Mouse (Mus musculus): ENCODE data around the gene Pla2g15. TPM values are rescaled to one million over a fixed set of nuclear protein-coding genes. Genes with fewer than 3 reads are reported as not detected.

Pla2g15 gene
- polyA plus RNA-seq, 1 experiment = 18.0 TPM

- Histone ChIP-seq H3K36me3 (ENCODE audit: control insufficient read depth, insufficient read depth, low read length, poor library complexity, severe bottlenecking) (no peaks in the 10 kb centered on the region; the same call in 1 of the 2 replicates), H3K4me1 (ENCODE audit: control insufficient read depth, insufficient read depth, low read length) (no peaks in the 10 kb centered on the region), H3K27me3 (ENCODE audit: control insufficient read depth, insufficient read depth, low read length, poor library complexity, severe bottlenecking) (no peaks in the 10 kb centered on the region), H3K27ac (ENCODE audit: insufficient read depth, low read length) (no peak overlapping the region), H3K9me3 (replicated peaks; ENCODE audit: control insufficient read depth, insufficient read depth, low read length, poor library complexity, severe bottlenecking) (no peaks in the 10 kb centered on the region), H3K4me3 (ENCODE audit: low read depth, low read length) (peak overlapping the region; percentile 81), H3K9ac (ENCODE audit: low read depth, poor library complexity, severe bottlenecking) (peak overlapping the region; percentile 59)
- TF ChIP-seq POLR2A (IDR thresholded peaks at IDR 0.05; ENCODE audit: insufficient read depth, low read length) (no peak), EP300 (IDR thresholded peaks at IDR 0.05; ENCODE audit: insufficient read depth, low read depth, low read length) (no peak), CTCF (IDR thresholded peaks at IDR 0.05; ENCODE audit: low read depth, low read length) (no peak)
These were observed 428 bp downstream of the Pla2g15 start for GRCm38 (mm10) chr8:106150653-106151000.

- Histone ChIP-seq H3K4me3 (ENCODE audit: low read depth, low read length) (peak overlapping the region; percentile 81), H3K36me3 (ENCODE audit: control insufficient read depth, insufficient read depth, low read length, poor library complexity, severe bottlenecking) (no peaks in the 10 kb centered on the region; the same call in 1 of the 2 replicates), H3K9ac (ENCODE audit: low read depth, poor library complexity, severe bottlenecking) (peak overlapping the region; percentile 59), H3K27me3 (ENCODE audit: control insufficient read depth, insufficient read depth, low read length, poor library complexity, severe bottlenecking) (no peaks in the 10 kb centered on the region), H3K27ac (ENCODE audit: insufficient read depth, low read length) (no peak overlapping the region), H3K9me3 (replicated peaks; ENCODE audit: control insufficient read depth, insufficient read depth, low read length, poor library complexity, severe bottlenecking) (no peaks in the 10 kb centered on the region), H3K4me1 (ENCODE audit: control insufficient read depth, insufficient read depth, low read length) (no peaks in the 10 kb centered on the region)
- TF ChIP-seq POLR2A (IDR thresholded peaks at IDR 0.05; ENCODE audit: insufficient read depth, low read length) (no peak), CTCF (IDR thresholded peaks at IDR 0.05; ENCODE audit: low read depth, low read length) (no peak), EP300 (IDR thresholded peaks at IDR 0.05; ENCODE audit: insufficient read depth, low read depth, low read length) (no peak)
These were observed 842 bp downstream of the Pla2g15 start for GRCm38 (mm10) chr8:106151041-106151440.

- Histone ChIP-seq H3K9me3 (replicated peaks; ENCODE audit: control insufficient read depth, insufficient read depth, low read length, poor library complexity, severe bottlenecking) (no peaks in the 10 kb centered on the region), H3K4me1 (ENCODE audit: control insufficient read depth, insufficient read depth, low read length) (no peaks in the 10 kb centered on the region), H3K27me3 (ENCODE audit: control insufficient read depth, insufficient read depth, low read length, poor library complexity, severe bottlenecking) (no peaks in the 10 kb centered on the region), H3K36me3 (ENCODE audit: control insufficient read depth, insufficient read depth, low read length, poor library complexity, severe bottlenecking) (no peaks in the 10 kb centered on the region; the same call in 1 of the 2 replicates), H3K27ac (ENCODE audit: insufficient read depth, low read length) (no peak overlapping the region), H3K9ac (ENCODE audit: low read depth, poor library complexity, severe bottlenecking) (no peak overlapping the region), H3K4me3 (ENCODE audit: low read depth, low read length) (no peak overlapping the region)
- no peak for TF ChIP-seq CTCF (IDR thresholded peaks at IDR 0.05; ENCODE audit: low read depth, low read length)
- TF ChIP-seq EP300 (IDR thresholded peaks at IDR 0.05; ENCODE audit: insufficient read depth, low read depth, low read length) = no peak
- TF ChIP-seq POLR2A (IDR thresholded peaks at IDR 0.05; ENCODE audit: insufficient read depth, low read length) = no peak
These were observed 2.7 kb downstream of the Pla2g15 start for GRCm38 (mm10) chr8:106152876-106153275.

- no peak for TF ChIP-seq CTCF (IDR thresholded peaks at IDR 0.05; ENCODE audit: low read depth, low read length)
- no peak for TF ChIP-seq EP300 (IDR thresholded peaks at IDR 0.05; ENCODE audit: insufficient read depth, low read depth, low read length)
- no peak for TF ChIP-seq POLR2A (IDR thresholded peaks at IDR 0.05; ENCODE audit: insufficient read depth, low read length)
- H3K4me1 ChIP-seq (ENCODE audit: control insufficient read depth, insufficient read depth, low read length) = no peaks in the 10 kb centered on the region
- H3K27ac ChIP-seq (ENCODE audit: insufficient read depth, low read length) = no peak overlapping the region
- H3K9ac ChIP-seq (ENCODE audit: low read depth, poor library complexity, severe bottlenecking) = no peak overlapping the region
- no peaks in the 10 kb centered on the region for H3K9me3 ChIP-seq (replicated peaks; ENCODE audit: control insufficient read depth, insufficient read depth, low read length, poor library complexity, severe bottlenecking)
- no peaks in the 10 kb centered on the region for H3K27me3 ChIP-seq (ENCODE audit: control insufficient read depth, insufficient read depth, low read length, poor library complexity, severe bottlenecking)
- H3K36me3 ChIP-seq (ENCODE audit: control insufficient read depth, insufficient read depth, low read length, poor library complexity, severe bottlenecking) = no peaks in the 10 kb centered on the region; the same call in 1 of the 2 replicates
- no peak overlapping the region for H3K4me3 ChIP-seq (ENCODE audit: low read depth, low read length)
These were observed 7.2 kb downstream of the Pla2g15 start for GRCm38 (mm10) chr8:106157419-106157818.

GRCm38 (mm10) chr8:106158381-106158780 lies 8.2 kb downstream of the Pla2g15 start:
- Histone ChIP-seq H3K27ac (ENCODE audit: insufficient read depth, low read length) (no peak overlapping the region), H3K4me1 (ENCODE audit: control insufficient read depth, insufficient read depth, low read length) (no peaks in the 10 kb centered on the region), H3K36me3 (ENCODE audit: control insufficient read depth, insufficient read depth, low read length, poor library complexity, severe bottlenecking) (peaks cover 5% of the 10 kb centered on the region; the same call in 1 of the 2 replicates), H3K27me3 (ENCODE audit: control insufficient read depth, insufficient read depth, low read length, poor library complexity, severe bottlenecking) (no peaks in the 10 kb centered on the region), H3K9me3 (replicated peaks; ENCODE audit: control insufficient read depth, insufficient read depth, low read length, poor library complexity, severe bottlenecking) (no peaks in the 10 kb centered on the region), H3K9ac (ENCODE audit: low read depth, poor library complexity, severe bottlenecking) (no peak overlapping the region), H3K4me3 (ENCODE audit: low read depth, low read length) (no peak overlapping the region)
- TF ChIP-seq POLR2A (IDR thresholded peaks at IDR 0.05; ENCODE audit: insufficient read depth, low read length) = no peak
- no peak for TF ChIP-seq CTCF (IDR thresholded peaks at IDR 0.05; ENCODE audit: low read depth, low read length)

- no peaks in the 10 kb centered on the region for H3K27me3 ChIP-seq (ENCODE audit: control insufficient read depth, insufficient read depth, low read length, poor library complexity, severe bottlenecking)
- H3K36me3 ChIP-seq (ENCODE audit: control insufficient read depth, insufficient read depth, low read length, poor library complexity, severe bottlenecking) = peaks cover 14% of the 10 kb centered on the region; the same call in 1 of the 2 replicates
- no peak for TF ChIP-seq EP300 (IDR thresholded peaks at IDR 0.05; ENCODE audit: insufficient read depth, low read depth, low read length)
- TF ChIP-seq POLR2A (IDR thresholded peaks at IDR 0.05; ENCODE audit: insufficient read depth, low read length) = no peak
- TF ChIP-seq CTCF (IDR thresholded peaks at IDR 0.05; ENCODE audit: low read depth, low read length) = no peak
- H3K4me1 ChIP-seq (ENCODE audit: control insufficient read depth, insufficient read depth, low read length) = no peaks in the 10 kb centered on the region
- no peak overlapping the region for H3K4me3 ChIP-seq (ENCODE audit: low read depth, low read length)
- H3K9me3 ChIP-seq (replicated peaks; ENCODE audit: control insufficient read depth, insufficient read depth, low read length, poor library complexity, severe bottlenecking) = no peaks in the 10 kb centered on the region
- H3K9ac ChIP-seq (ENCODE audit: low read depth, poor library complexity, severe bottlenecking) = no peak overlapping the region
- H3K27ac ChIP-seq (ENCODE audit: insufficient read depth, low read length) = no peak overlapping the region
These were observed 9.7 kb downstream of the Pla2g15 start for GRCm38 (mm10) chr8:106159876-106160275.
